Mouse (Mus musculus): Measurements from ENCODE around the gene Canx. TPM values are rescaled to one million over a fixed set of nuclear protein-coding genes. Genes with fewer than 3 reads are reported as not detected.

Gene Canx
- polyA plus RNA-seq, 1 experiment from 2014 or later = 181 TPM

DNA sequence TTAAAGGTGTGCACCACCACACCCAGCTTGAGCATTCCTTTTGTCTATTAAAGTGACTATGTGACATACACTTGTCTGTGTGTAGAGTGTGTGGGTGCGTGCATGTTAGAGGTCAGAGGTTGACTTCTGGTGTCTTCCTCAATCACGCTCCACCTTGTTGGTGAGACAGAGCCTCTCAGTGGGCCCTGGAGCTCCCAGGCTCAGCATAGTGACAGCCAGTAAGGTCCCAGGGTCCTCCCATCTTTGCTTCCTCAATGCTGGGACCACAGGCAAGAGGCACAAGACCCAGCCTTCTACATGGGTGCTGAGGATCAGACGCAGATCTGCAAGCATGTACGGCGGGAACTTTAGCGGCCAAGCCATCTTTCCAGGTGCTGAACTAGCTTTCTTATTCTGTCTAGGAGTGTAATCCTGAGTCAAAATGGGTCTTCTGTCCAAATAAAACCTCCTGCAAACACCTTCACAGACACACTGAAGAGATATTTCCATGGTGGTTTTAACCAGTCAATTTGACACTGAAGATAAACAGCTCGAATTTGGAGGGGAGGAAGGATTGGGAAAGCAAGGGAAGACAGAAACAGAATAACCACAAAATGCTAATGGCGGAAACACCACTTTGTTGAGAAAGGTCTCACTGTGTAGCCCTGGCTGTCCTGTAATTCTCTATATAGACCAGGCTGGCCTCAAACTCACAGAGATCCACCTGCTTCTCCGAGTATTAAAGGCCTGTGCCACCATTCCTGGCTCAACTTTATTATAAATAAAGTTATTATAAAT is 21.0 kb upstream of the Canx start:
- Histone ChIP-seq H3K27ac (replicated peaks) (no peak overlapping the region), H3K27me3 (ENCODE audit: control insufficient read depth, insufficient read depth, low read length) (no peaks in the 10 kb centered on the region), H3K9me3 (ENCODE audit: control insufficient read depth, low read length) (no peaks in the 10 kb centered on the region), H3K4me1 (replicated peaks; ENCODE audit: control insufficient read depth, insufficient read depth) (no peaks in the 10 kb centered on the region), H3K9ac (ENCODE audit: low read length) (no peak overlapping the region), H3K4me2 (replicated peaks; ENCODE audit: low read depth) (no peak overlapping the region), H3K4me3 (ENCODE audit: low read depth, low read length) (no peak overlapping the region), H3K36me3 (ENCODE audit: control insufficient read depth, insufficient read depth, low read length) (no peaks in the 10 kb centered on the region)
- WGBS = 85% methylated on average over 9 of the region's 9 CpGs
- DNase-seq (ENCODE audit: low spot score) (no peak), ATAC-seq (ENCODE audit: low FRiP score, low TSS enrichment) (no peak)
- TF ChIP-seq CTCF (IDR thresholded peaks at IDR 0.05; ENCODE audit: low read depth) (no peak), EP300 (optimal IDR thresholded peaks at IDR 0.05) (no peak)

DNA sequence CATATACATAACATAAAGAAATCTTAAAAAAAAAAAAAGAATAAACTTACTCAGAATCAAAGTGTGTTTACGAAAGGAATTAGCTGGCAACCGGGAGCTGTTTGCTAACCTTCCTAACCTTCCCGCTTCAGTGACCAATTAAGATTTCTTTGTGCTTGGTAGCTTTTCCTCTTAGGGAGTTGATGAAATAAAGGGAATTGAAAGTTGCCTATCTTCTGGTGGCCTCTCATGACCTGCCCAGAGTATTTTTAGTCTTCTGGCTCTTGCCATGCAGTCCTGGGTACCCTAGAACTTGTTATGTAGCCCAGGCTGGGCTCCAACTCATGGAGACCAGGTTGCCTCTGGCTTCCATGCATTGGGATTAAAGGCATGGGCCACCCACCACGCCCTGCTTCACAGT is 20.0 kb upstream of the Canx start:
- H3K9me3 ChIP-seq (ENCODE audit: control insufficient read depth, low read length) = no peaks in the 10 kb centered on the region
- H3K4me1 ChIP-seq (replicated peaks; ENCODE audit: control insufficient read depth, insufficient read depth) = no peaks in the 10 kb centered on the region
- H3K36me3 ChIP-seq (ENCODE audit: control insufficient read depth, insufficient read depth, low read length) = no peaks in the 10 kb centered on the region
- ATAC-seq (ENCODE audit: low FRiP score, low TSS enrichment) = no peak
- TF ChIP-seq EP300 (optimal IDR thresholded peaks at IDR 0.05) = no peak
- TF ChIP-seq CTCF (IDR thresholded peaks at IDR 0.05; ENCODE audit: low read depth) = no peak
- 54% methylated on average over 4 of the region's 4 CpGs for WGBS
- no peak for DNase-seq (ENCODE audit: low spot score)
- no peaks in the 10 kb centered on the region for H3K27me3 ChIP-seq (ENCODE audit: control insufficient read depth, insufficient read depth, low read length)
- no peak overlapping the region for H3K4me3 ChIP-seq (ENCODE audit: low read depth, low read length)
- H3K4me2 ChIP-seq (replicated peaks; ENCODE audit: low read depth) = no peak overlapping the region
- H3K9ac ChIP-seq (ENCODE audit: low read length) = no peak overlapping the region
- no peak overlapping the region for H3K27ac ChIP-seq (replicated peaks)

DNA sequence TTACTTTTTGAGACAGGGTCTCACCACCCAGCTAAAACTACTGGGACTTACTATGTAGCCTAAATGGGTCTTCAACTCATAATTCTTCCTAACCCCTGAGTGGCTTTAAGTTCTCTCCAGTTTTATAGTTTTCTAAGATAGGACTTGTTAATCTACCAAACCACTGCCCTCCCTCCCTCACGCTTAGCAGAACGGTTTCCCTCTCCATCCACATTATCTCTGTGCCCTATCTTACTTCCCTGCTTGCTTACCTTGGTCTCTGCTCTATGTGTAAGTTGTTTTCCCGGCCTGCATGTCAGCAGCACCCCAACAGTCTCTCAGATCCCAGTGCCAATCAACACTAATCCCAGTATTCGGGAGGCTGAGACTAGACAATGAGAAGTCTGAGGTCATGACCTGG is 11.4 kb upstream of the Canx start:
- TF ChIP-seq CTCF (IDR thresholded peaks at IDR 0.05; ENCODE audit: low read depth) = no peak
- TF ChIP-seq EP300 (optimal IDR thresholded peaks at IDR 0.05) = no peak
- Histone ChIP-seq H3K4me2 (replicated peaks; ENCODE audit: low read depth) (no peak overlapping the region), H3K27ac (replicated peaks) (no peak overlapping the region), H3K9me3 (ENCODE audit: control insufficient read depth, low read length) (no peaks in the 10 kb centered on the region), H3K4me1 (replicated peaks; ENCODE audit: control insufficient read depth, insufficient read depth) (no peaks in the 10 kb centered on the region), H3K4me3 (ENCODE audit: low read depth, low read length) (no peak overlapping the region), H3K27me3 (ENCODE audit: control insufficient read depth, insufficient read depth, low read length) (no peaks in the 10 kb centered on the region), H3K9ac (ENCODE audit: low read length) (no peak overlapping the region), H3K36me3 (ENCODE audit: control insufficient read depth, insufficient read depth, low read length) (no peaks in the 10 kb centered on the region)
- ATAC-seq (ENCODE audit: low FRiP score, low TSS enrichment) (no peak), DNase-seq (ENCODE audit: low spot score) (no peak)
- 67% methylated on average over 4 of the region's 4 CpGs for WGBS

DNA sequence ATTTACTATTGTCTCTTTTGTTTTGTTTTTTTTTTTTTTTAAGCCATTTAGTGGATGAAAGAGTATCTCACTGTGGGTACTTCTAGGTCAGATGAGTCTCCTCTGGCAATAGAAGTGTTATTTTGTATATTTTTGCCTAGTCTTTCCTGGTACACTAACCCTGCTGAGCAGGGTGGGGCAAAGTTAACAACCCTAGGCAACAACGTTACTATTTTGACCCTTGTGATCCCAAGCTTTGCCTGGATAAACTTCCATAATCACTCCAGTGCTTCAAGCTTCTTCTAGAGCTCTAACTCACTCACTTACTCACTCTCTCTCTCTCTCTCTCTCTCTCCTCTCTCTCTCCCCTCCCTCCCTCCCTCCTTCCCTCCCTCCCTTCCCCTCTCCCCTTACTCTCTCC is 10.7 kb upstream of the Canx start:
- DNase-seq (ENCODE audit: low spot score) = no peak
- Histone ChIP-seq H3K36me3 (ENCODE audit: control insufficient read depth, insufficient read depth, low read length) (no peaks in the 10 kb centered on the region), H3K27me3 (ENCODE audit: control insufficient read depth, insufficient read depth, low read length) (no peaks in the 10 kb centered on the region), H3K9me3 (ENCODE audit: control insufficient read depth, low read length) (no peaks in the 10 kb centered on the region), H3K4me1 (replicated peaks; ENCODE audit: control insufficient read depth, insufficient read depth) (no peaks in the 10 kb centered on the region), H3K4me3 (ENCODE audit: low read depth, low read length) (no peak overlapping the region), H3K27ac (replicated peaks) (no peak overlapping the region), H3K4me2 (replicated peaks; ENCODE audit: low read depth) (no peak overlapping the region), H3K9ac (ENCODE audit: low read length) (no peak overlapping the region)
- peak; percentile 54 for ATAC-seq (ENCODE audit: low FRiP score, low TSS enrichment)
- 4% methylated on average over 1 of the region's 1 CpGs for WGBS
- TF ChIP-seq CTCF (IDR thresholded peaks at IDR 0.05; ENCODE audit: low read depth) (no peak), EP300 (optimal IDR thresholded peaks at IDR 0.05) (no peak)

DNA sequence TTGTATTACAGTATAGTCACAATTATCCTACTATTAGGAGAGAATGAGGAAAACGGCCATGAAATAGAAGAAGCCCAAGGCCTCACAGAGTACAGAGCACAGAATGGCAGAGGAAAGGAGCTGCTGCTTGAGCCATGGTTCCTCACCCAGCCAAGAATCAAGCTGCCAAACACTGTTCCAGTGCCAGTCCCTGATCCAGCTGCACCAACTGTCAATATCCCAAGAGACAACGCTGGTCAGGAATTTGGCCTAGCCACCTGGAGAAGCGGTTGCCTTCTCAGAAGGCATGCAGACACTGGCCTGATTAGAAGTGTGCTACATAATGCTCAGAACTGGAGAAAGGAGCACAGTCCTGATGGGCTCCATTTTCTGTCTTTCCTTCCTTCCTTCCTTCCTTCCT is 7.7 kb upstream of the Canx start:
- no peaks in the 10 kb centered on the region for H3K4me1 ChIP-seq (replicated peaks; ENCODE audit: control insufficient read depth, insufficient read depth)
- no peaks in the 10 kb centered on the region for H3K9me3 ChIP-seq (ENCODE audit: control insufficient read depth, low read length)
- ATAC-seq (ENCODE audit: low FRiP score, low TSS enrichment) (no peak), DNase-seq (ENCODE audit: low spot score) (no peak)
- H3K9ac ChIP-seq (ENCODE audit: low read length) = no peak overlapping the region
- H3K36me3 ChIP-seq (ENCODE audit: control insufficient read depth, insufficient read depth, low read length) = no peaks in the 10 kb centered on the region
- no peak overlapping the region for H3K27ac ChIP-seq (replicated peaks)
- TF ChIP-seq EP300 (optimal IDR thresholded peaks at IDR 0.05) (no peak), CTCF (IDR thresholded peaks at IDR 0.05; ENCODE audit: low read depth) (no peak)
- no peak overlapping the region for H3K4me3 ChIP-seq (ENCODE audit: low read depth, low read length)
- no peaks in the 10 kb centered on the region for H3K27me3 ChIP-seq (ENCODE audit: control insufficient read depth, insufficient read depth, low read length)
- 81% methylated on average over 3 of the region's 3 CpGs for WGBS
- no peak overlapping the region for H3K4me2 ChIP-seq (replicated peaks; ENCODE audit: low read depth)

- Histone ChIP-seq H3K4me3 (ENCODE audit: low read depth, low read length) (no peak overlapping the region), H3K27me3 (ENCODE audit: control insufficient read depth, insufficient read depth, low read length) (no peaks in the 10 kb centered on the region), H3K36me3 (ENCODE audit: control insufficient read depth, insufficient read depth, low read length) (no peaks in the 10 kb centered on the region), H3K9ac (ENCODE audit: low read length) (no peak overlapping the region), H3K9me3 (ENCODE audit: control insufficient read depth, low read length) (no peaks in the 10 kb centered on the region), H3K4me1 (replicated peaks; ENCODE audit: control insufficient read depth, insufficient read depth) (no peaks in the 10 kb centered on the region), H3K4me2 (replicated peaks; ENCODE audit: low read depth) (no peak overlapping the region), H3K27ac (replicated peaks) (no peak overlapping the region)
- DNase-seq (ENCODE audit: low spot score) = no peak
- WGBS = 92% methylated on average over 1 of the region's 1 CpGs
- ATAC-seq (ENCODE audit: low FRiP score, low TSS enrichment) = no peak
- TF ChIP-seq CTCF (IDR thresholded peaks at IDR 0.05; ENCODE audit: low read depth) (no peak), EP300 (optimal IDR thresholded peaks at IDR 0.05) (no peak)
These were observed 3.9 kb upstream of the Canx start for GRCm38 (mm10) chr11:50329378-50329777.

All from stomach, postnatal 0 days (tissue).